Mouse (Mus musculus) cortical plate, adult 2 months (tissue): ENCODE data around the gene Aunip.

Experiments
- CTCF ChIP-seq: fragments of 200-500 bp; IDR thresholded peaks from 2 replicates; pipeline ENCODE4 v1.5.1; 2011; ENCODE audit warnings: mild to moderate bottlenecking, control low read depth, low read length; ENCODE audit not compliant: insufficient read depth; ENCODE audit errors: extremely low read depth
- POLR2A ChIP-seq: fragments of 200-500 bp; IDR thresholded peaks from 2 replicates; pipeline ENCODE4 v1.6.1; 2011; ENCODE audit warnings: mild to moderate bottlenecking, low read length, control low read depth; ENCODE audit not compliant: insufficient read depth; ENCODE audit errors: extremely low read depth

GRCm38 (mm10) chr4:134501095-134501494, 9.7 kb upstream of the Aunip start:
- TF ChIP-seq CTCF (no peak), POLR2A (no peak)
